Mouse (Mus musculus) Patski (cell line): Measurements from ENCODE around the gene Hist1h4c. TPM values are rescaled to one million over a fixed set of nuclear protein-coding genes. Genes with fewer than 3 reads are reported as not detected.
"Not testable (repeated sequence)": the region's sequence is repeated elsewhere in the genome, so short reads cannot be mapped to it uniquely, and the experiment has no call there.

Source experiments
- ATAC-seq: fragments of 100-300 bp; one replicate; pipeline ENCODE4 v1.8.0; 2021
- CTCF ChIA-PET: fragments of 350-600 bp; sonication (Branson Sonifier 250); formaldehyde crosslinking; loops from one replicate; lab custom pipeline; 2022; ENCODE audit warnings: inconsistent platforms; lab: Charles Lee
- POLR2A ChIA-PET: fragments of 350-600 bp; sonication (Branson Sonifier 250); formaldehyde crosslinking; loops from one replicate; lab custom pipeline; 2022; ENCODE audit warnings: antibody characterized with exemption, inconsistent platforms; lab: Charles Lee
- DNase-seq: peaks from one replicate; pipeline ENCODE4 v3.0.0-alpha.2; 2011; ENCODE audit warnings: low read depth, low spot score
- H3K27me3 ChIP-seq: fragments of 371-371 bp; one replicate; pipeline ENCODE4 v1.5.1; 2021
- CTCF ChIP-seq: fragments of 100-300 bp; IDR thresholded peaks from one replicate; pipeline ENCODE4 v1.5.1; 2021
- in situ Hi-C: fragments of 300-500 bp; cut with MboI; formaldehyde crosslinking; loops from 3 replicates; pipeline ENCODE4 v1.11.1; 2018; ENCODE audit warnings: low pct_unique_long_range_greater_than_20kb, mixed read lengths
- polyA plus RNA-seq: library from polyadenylated mRNA; unstranded; gene quantifications from one replicate; pipeline ENCODE4 v1.2.3, GENCODE M21; 2021

The Hist1h4c gene
- polyA plus RNA-seq, 1 experiment from 2014 or later: 0.36 TPM

- POLR2A ChIA-PET: no interaction called here
- in situ Hi-C loops: no loop called here
- no peak for TF ChIP-seq CTCF
- CTCF ChIA-PET: no interaction called here
- H3K27me3 ChIP-seq: no peaks in the 10 kb centered on the region
- no peak for DNase-seq
- ATAC-seq: no peak
These were observed 18.2 kb upstream of the Hist1h4c start for GRCm38 (mm10) chr13:23716261-23717042.

GRCm38 (mm10) chr13:23710374-23711089 is 12.3 kb upstream of the Hist1h4c start, which contains the start of gene Hfe:
Gene Hfe (minus strand): TSS chr13:23710854.
- ChIA-PET POLR2A (no interaction called here), CTCF (interaction anchor here (1.3 to 1.5 kb wide), 2 partner anchors 9 to 21 kb away, joined by 4 to 6 read pairs; no protein-coding TSS in a partner anchor)
- DNase-seq: no peak
- in situ Hi-C loops: no loop called here
- ATAC-seq: peak; percentile 44
- no peak for TF ChIP-seq CTCF
- H3K27me3 ChIP-seq: no peaks in the 10 kb centered on the region

- ChIA-PET POLR2A (no interaction called here), CTCF (interaction anchor here (1.3 to 2.9 kb wide), 2 partner anchors 9 to 22 kb away, joined by 6 to 21 read pairs; no protein-coding TSS in a partner anchor)
- H3K27me3 ChIP-seq: no peaks in the 10 kb centered on the region
- in situ Hi-C loops: no loop called here
- no peak for TF ChIP-seq CTCF
- DNase-seq (no peak), ATAC-seq (no peak)
These were observed 11.6 kb upstream of the Hist1h4c start for GRCm38 (mm10) chr13:23709714-23710373.

- TF ChIP-seq CTCF: no peak
- in situ Hi-C loops: no loop called here
- no peak for ATAC-seq
These were observed 10.4 kb upstream of the Hist1h4c start for GRCm38 (mm10) chr13:23708654-23709053.

GRCm38 (mm10) chr13:23708041-23708440 is 9.8 kb upstream of the Hist1h4c start:
- ATAC-seq (no peak), DNase-seq (no peak)
- in situ Hi-C loops: no loop called here
- TF ChIP-seq CTCF: no peak
- ChIA-PET POLR2A (no interaction called here), CTCF (interaction anchor here (0.8 to 2.9 kb wide), 2 partner anchors 24 to 28 kb away, joined by 4 to 21 read pairs; no protein-coding TSS in a partner anchor)
- no peaks in the 10 kb centered on the region for H3K27me3 ChIP-seq

More at GRCm38 (mm10) chr13:23708654-23709053, 10.4 kb upstream of the Hist1h4c start:
- DNase-seq: no peak
- CTCF ChIA-PET: interaction anchor here (2.9 kb wide), 1 partner anchor 23 kb away, joined by 21 read pairs; no protein-coding TSS in a partner anchor
- POLR2A ChIA-PET: no interaction called here
- no peaks in the 10 kb centered on the region for H3K27me3 ChIP-seq

- POLR2A ChIA-PET: no interaction called here
- DNase-seq (no peak), ATAC-seq (no peak)
- in situ Hi-C loops: no loop called here
- H3K27me3 ChIP-seq: no peaks in the 10 kb centered on the region
- CTCF ChIA-PET: interaction anchor here (2.9 kb wide), 1 partner anchor 25 kb away, joined by 21 read pairs; no protein-coding TSS in a partner anchor
- no peak for TF ChIP-seq CTCF
These were observed 8.5 kb upstream of the Hist1h4c start for GRCm38 (mm10) chr13:23706771-23707170.

GRCm38 (mm10) chr13:23705751-23706356 is 7.6 kb upstream of the Hist1h4c start:
- no peak for TF ChIP-seq CTCF
- ChIA-PET POLR2A (no interaction called here), CTCF (no interaction called here)
- DNase-seq: no peak
- in situ Hi-C loops: no loop called here
- H3K27me3 ChIP-seq: no peaks in the 10 kb centered on the region
- no peak for ATAC-seq

GRCm38 (mm10) chr13:23702801-23703200 is 4.5 kb upstream of the Hist1h4c start:
- DNase-seq, in situ Hi-C loops, ATAC-seq, POLR2A ChIA-PET, H3K27me3 ChIP-seq: not testable (repeated sequence)
- CTCF ChIA-PET: interaction anchor here (1.1 to 7.1 kb wide), 2 partner anchors 11 to 36 kb away, joined by 3 to 137 read pairs; partner anchors contain the start of genes Hist1h1c and Hist1h3c

GRCm38 (mm10) chr13:23702220-23702619 is 4.0 kb upstream of the Hist1h4c start:
- in situ Hi-C loops: no loop called here
- CTCF ChIA-PET: interaction anchor here (1.0 to 7.1 kb wide), 7 partner anchors 9 to 37 kb away, joined by 3 to 137 read pairs (median 6); partner anchors contain the start of genes Hfe, Hist1h1c and Hist1h3c
- DNase-seq (no peak), ATAC-seq (no peak)
- no peak for TF ChIP-seq CTCF
- no peaks in the 10 kb centered on the region for H3K27me3 ChIP-seq
- POLR2A ChIA-PET: interaction anchor here (2.6 kb wide), 1 partner anchor 31 kb away, joined by 12 read pairs; no protein-coding TSS in a partner anchor
